Mouse (Mus musculus): ENCODE data around the gene Hoxc12. TPM values are rescaled to one million over a fixed set of nuclear protein-coding genes. Genes with fewer than 3 reads are reported as not detected.

The Hoxc12 gene
- polyA plus RNA-seq, 1 experiment from 2014 or later: not detected

DNA sequence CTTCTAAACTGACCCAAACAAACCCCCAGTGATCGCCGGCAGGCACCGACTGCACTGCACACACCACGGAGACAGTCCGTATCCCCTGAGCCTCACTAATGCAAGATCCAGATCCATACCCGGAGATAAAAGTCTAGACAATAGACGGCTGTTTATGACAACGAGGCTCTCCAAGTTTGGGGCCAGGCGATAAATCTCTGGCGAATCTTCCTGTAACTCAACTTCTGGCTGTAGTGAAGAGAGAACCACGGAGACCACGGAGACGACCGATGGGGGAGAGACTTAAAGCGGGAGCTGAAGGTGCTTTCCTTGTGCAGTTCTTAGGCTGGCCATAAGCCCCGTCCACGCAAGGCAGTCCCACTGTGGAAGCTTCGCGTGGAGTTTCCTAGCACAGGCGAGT, 13.1 kb downstream of the Hoxc12 start:
- H3K36me3 ChIP-seq (ENCODE audit: control insufficient read depth, insufficient read depth): no peaks in the 10 kb centered on the region
- no peak overlapping the region for H3K27ac ChIP-seq (ENCODE audit: low read length)
- H3K4me3 ChIP-seq (replicated peaks; ENCODE audit: low read length): no peak overlapping the region
- H3K4me1 ChIP-seq (replicated peaks; ENCODE audit: control insufficient read depth, insufficient read depth, low read length): no peaks in the 10 kb centered on the region
- no peak overlapping the region for H3K9ac ChIP-seq (replicated peaks; ENCODE audit: low read depth, low read length)
- H3K27me3 ChIP-seq (replicated peaks; ENCODE audit: control insufficient read depth, insufficient read depth, low read length): peaks cover 93% of the 10 kb centered on the region
- 1% methylated on average over 20 of the region's 20 CpGs for WGBS
- no peaks in the 10 kb centered on the region for H3K9me3 ChIP-seq (ENCODE audit: control insufficient read depth, low read length)
- ATAC-seq: no peak
- H3K4me2 ChIP-seq (ENCODE audit: low read length): no peak overlapping the region

DNA sequence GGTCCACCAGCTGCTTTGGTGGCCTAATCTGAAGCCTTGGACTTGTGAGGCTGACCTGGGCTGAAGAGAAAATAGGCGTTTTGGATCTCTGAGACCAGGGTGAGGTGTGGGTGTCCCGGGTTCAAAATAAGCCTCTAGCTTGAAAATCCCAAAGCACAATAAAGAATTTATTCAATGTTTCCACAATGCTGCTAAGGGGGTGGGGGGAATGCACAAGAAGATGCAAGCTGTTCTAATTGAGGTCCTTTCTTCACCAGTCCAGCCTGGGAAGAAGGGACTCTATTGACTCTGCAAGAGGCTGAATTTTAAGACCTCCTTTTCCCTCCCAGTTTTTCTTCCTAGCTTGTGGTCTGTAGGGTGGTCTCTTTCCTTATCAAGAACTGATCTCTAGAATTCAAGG, 14.3 kb downstream of the Hoxc12 start:
- WGBS: 17% methylated on average over 2 of the region's 2 CpGs
- Histone ChIP-seq H3K27me3 (replicated peaks; ENCODE audit: control insufficient read depth, insufficient read depth, low read length) (peaks cover 86% of the 10 kb centered on the region), H3K36me3 (ENCODE audit: control insufficient read depth, insufficient read depth) (no peaks in the 10 kb centered on the region), H3K9ac (replicated peaks; ENCODE audit: low read depth, low read length) (no peak overlapping the region), H3K4me3 (replicated peaks; ENCODE audit: low read length) (no peak overlapping the region), H3K9me3 (ENCODE audit: control insufficient read depth, low read length) (no peaks in the 10 kb centered on the region), H3K4me2 (ENCODE audit: low read length) (no peak overlapping the region), H3K27ac (ENCODE audit: low read length) (no peak overlapping the region), H3K4me1 (replicated peaks; ENCODE audit: control insufficient read depth, insufficient read depth, low read length) (no peaks in the 10 kb centered on the region)
- no peak for ATAC-seq

DNA sequence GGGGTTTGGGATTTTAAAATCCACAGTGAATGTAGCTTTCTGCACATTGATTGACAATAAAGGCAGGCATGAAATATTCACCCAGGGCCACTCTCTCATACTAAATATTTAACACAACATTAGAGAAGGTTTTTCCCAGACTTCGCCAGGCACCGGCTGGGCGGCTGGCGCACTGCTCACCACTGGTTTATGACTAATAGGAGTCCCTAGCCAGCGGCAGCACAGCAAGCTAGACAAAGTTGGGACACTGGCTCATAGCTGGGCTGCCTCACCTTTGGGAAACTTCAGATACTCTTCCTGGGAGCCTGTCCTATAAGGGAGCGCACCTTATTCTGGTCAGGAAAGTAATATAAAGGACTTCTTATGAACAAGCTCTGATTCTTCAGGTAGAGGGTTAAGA, 17.0 kb downstream of the Hoxc12 start:
- Histone ChIP-seq H3K27me3 (replicated peaks; ENCODE audit: control insufficient read depth, insufficient read depth, low read length) (peaks cover 84% of the 10 kb centered on the region), H3K4me1 (replicated peaks; ENCODE audit: control insufficient read depth, insufficient read depth, low read length) (no peaks in the 10 kb centered on the region), H3K4me2 (ENCODE audit: low read length) (no peak overlapping the region), H3K9me3 (ENCODE audit: control insufficient read depth, low read length) (no peaks in the 10 kb centered on the region), H3K9ac (replicated peaks; ENCODE audit: low read depth, low read length) (no peak overlapping the region), H3K36me3 (ENCODE audit: control insufficient read depth, insufficient read depth) (no peaks in the 10 kb centered on the region), H3K4me3 (replicated peaks; ENCODE audit: low read length) (no peak overlapping the region), H3K27ac (ENCODE audit: low read length) (no peak overlapping the region)
- ATAC-seq: no peak
- WGBS: 4% methylated on average over 6 of the region's 6 CpGs

DNA sequence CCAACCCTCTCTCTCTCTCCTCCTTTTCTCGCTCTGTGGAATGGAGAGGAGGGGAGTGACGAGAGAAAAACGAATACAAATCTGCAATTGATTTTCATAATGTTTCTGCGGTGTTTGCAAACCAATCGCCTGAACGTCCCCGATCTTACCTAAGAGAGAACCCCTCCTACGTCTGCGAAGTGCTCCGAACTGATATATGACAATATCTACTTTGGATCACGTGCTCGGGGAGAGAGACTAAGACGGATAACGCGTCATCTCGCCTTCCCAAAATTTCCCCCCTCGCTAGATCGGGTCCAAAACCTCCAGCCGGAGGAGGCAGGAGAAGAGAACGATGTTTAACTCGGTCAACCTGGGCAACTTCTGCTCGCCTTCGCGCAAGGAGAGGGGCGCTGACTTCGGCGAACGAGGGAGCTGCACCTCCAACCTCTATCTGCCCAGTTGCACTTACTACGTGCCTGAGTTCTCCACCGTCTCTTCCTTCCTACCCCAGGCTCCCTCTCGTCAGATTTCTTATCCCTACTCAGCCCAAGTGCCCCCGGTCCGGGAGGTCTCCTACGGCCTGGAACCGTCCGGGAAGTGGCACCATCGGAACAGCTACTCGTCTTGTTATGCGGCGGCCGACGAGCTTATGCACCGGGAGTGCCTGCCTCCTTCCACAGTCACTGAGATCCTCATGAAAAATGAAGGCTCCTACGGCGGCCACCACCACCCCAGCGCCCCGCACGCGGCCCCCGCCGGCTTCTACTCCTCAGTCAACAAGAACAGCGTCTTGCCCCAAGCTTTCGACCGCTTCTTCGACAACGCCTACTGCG, 17.8 kb downstream of the Hoxc12 start, which contains the start of gene Hoxc11:
Gene Hoxc11 (plus strand): TSS at position 236 of the 815 bp plus-strand sequence.
- Histone ChIP-seq H3K9ac (replicated peaks; ENCODE audit: low read depth, low read length) (no peak within 1 kb of the TSS), H3K4me2 (ENCODE audit: low read length) (no peak within 1 kb of the TSS), H3K4me1 (replicated peaks; ENCODE audit: control insufficient read depth, insufficient read depth, low read length) (no peaks in the 10 kb centered on the region), H3K36me3 (ENCODE audit: control insufficient read depth, insufficient read depth) (no peaks in the 10 kb centered on the region), H3K27ac (ENCODE audit: low read length) (no peak within 1 kb of the TSS), H3K4me3 (replicated peaks; ENCODE audit: low read length) (no peak within 1 kb of the TSS), H3K27me3 (replicated peaks; ENCODE audit: control insufficient read depth, insufficient read depth, low read length) (peaks cover 81% of the 10 kb centered on the region), H3K9me3 (ENCODE audit: control insufficient read depth, low read length) (no peaks in the 10 kb centered on the region)
- WGBS: under 1% methylated on average over 57 of the region's 57 CpGs
- ATAC-seq: no peak

DNA sequence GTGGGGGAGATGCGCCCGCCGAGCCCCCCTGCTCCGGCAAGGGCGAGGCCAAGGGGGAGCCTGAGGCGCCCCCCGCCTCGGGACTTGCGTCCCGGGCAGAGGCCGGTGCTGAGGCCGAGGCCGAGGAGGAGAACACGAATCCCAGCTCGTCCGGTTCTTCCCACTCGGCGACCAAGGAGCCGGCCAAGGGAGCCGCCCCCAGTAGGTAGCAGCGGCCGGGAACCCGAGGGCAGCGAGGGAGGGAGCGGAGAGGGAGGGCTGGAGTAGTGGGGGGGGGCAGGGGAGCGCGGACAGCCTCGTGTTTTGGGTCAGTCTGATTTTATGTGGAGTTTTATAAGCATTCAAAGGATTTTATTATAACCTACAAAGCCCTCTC, 18.4 kb downstream of the Hoxc12 start:
- no peaks in the 10 kb centered on the region for H3K4me1 ChIP-seq (replicated peaks; ENCODE audit: control insufficient read depth, insufficient read depth, low read length)
- H3K4me2 ChIP-seq (ENCODE audit: low read length): no peak overlapping the region
- no peak overlapping the region for H3K4me3 ChIP-seq (replicated peaks; ENCODE audit: low read length)
- no peak overlapping the region for H3K27ac ChIP-seq (ENCODE audit: low read length)
- no peaks in the 10 kb centered on the region for H3K36me3 ChIP-seq (ENCODE audit: control insufficient read depth, insufficient read depth)
- WGBS: 0% methylated on average over 28 of the region's 28 CpGs
- no peak for ATAC-seq
- H3K27me3 ChIP-seq (replicated peaks; ENCODE audit: control insufficient read depth, insufficient read depth, low read length): peaks cover 82% of the 10 kb centered on the region
- no peak overlapping the region for H3K9ac ChIP-seq (replicated peaks; ENCODE audit: low read depth, low read length)
- no peaks in the 10 kb centered on the region for H3K9me3 ChIP-seq (ENCODE audit: control insufficient read depth, low read length)

DNA sequence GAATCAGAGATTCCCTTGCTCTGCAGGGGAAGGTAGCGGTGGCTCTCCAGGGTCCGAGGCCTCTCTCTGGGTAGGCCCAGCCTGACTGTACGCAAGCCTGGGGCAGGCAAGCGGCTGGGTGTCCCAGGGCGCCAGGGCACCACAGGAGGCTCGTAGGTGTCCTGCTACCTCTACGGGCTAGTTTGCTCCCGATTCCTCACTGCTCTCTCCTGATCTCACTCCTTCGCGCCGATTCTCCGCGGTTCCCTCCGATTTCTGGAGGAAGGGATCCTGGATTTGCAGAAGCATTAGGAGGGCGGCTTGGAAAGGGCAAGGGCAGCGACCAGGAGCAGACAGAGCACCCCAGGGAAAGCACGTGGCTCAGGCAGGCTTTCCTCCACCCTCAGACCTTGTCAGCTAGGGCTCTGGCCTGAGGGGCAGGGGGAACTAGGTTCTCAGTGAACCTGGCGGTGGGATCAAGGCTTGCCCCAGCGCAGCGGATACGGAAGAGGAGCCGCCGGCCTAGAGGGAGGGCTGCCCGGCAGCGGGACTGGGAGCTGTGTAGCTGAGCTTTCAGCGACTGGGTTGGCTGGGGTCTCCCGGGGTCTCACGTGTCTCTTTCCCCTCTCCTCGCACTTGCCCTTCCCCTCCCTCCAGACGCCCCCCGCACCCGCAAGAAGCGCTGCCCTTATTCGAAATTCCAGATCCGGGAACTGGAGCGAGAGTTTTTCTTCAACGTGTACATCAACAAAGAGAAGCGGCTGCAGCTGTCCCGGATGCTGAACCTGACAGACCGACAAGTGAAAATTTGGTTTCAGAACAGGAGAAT, 19.5 kb downstream of the Hoxc12 start:
- peaks cover 84% of the 10 kb centered on the region for H3K27me3 ChIP-seq (replicated peaks; ENCODE audit: control insufficient read depth, insufficient read depth, low read length)
- H3K27ac ChIP-seq (ENCODE audit: low read length): no peak overlapping the region
- WGBS: under 1% methylated on average over 39 of the region's 40 CpGs
- no peak for ATAC-seq
- no peak overlapping the region for H3K4me3 ChIP-seq (replicated peaks; ENCODE audit: low read length)
- no peaks in the 10 kb centered on the region for H3K9me3 ChIP-seq (ENCODE audit: control insufficient read depth, low read length)
- H3K4me2 ChIP-seq (ENCODE audit: low read length): no peak overlapping the region
- H3K9ac ChIP-seq (replicated peaks; ENCODE audit: low read depth, low read length): no peak overlapping the region
- no peaks in the 10 kb centered on the region for H3K36me3 ChIP-seq (ENCODE audit: control insufficient read depth, insufficient read depth)
- no peaks in the 10 kb centered on the region for H3K4me1 ChIP-seq (replicated peaks; ENCODE audit: control insufficient read depth, insufficient read depth, low read length)

DNA sequence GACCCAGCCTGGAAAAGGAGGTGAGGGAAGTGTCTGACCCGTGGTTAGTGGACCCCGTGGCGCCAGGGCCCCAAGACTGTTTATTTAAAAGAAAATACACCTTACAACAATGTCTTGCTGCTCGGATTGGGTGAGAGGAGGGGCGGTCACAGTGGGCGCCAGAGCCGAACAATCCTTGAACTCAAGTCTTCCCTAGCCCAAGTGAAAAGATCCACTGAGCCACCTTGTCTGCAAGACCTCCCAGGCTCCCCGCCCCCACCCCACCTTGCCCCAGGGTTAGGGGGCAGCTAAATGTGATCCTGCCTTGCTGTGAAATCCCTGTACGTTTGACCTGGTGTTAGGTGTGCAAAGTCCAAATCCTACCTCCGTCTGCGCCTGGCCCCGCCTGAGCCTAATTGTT, 20.3 kb downstream of the Hoxc12 start:
- no peak overlapping the region for H3K4me3 ChIP-seq (replicated peaks; ENCODE audit: low read length)
- H3K36me3 ChIP-seq (ENCODE audit: control insufficient read depth, insufficient read depth): no peaks in the 10 kb centered on the region
- under 1% methylated on average over 12 of the region's 12 CpGs for WGBS
- no peak overlapping the region for H3K27ac ChIP-seq (ENCODE audit: low read length)
- H3K9me3 ChIP-seq (ENCODE audit: control insufficient read depth, low read length): no peaks in the 10 kb centered on the region
- H3K27me3 ChIP-seq (replicated peaks; ENCODE audit: control insufficient read depth, insufficient read depth, low read length): peaks cover 84% of the 10 kb centered on the region
- H3K4me1 ChIP-seq (replicated peaks; ENCODE audit: control insufficient read depth, insufficient read depth, low read length): no peaks in the 10 kb centered on the region
- no peak overlapping the region for H3K4me2 ChIP-seq (ENCODE audit: low read length)
- no peak for ATAC-seq
- H3K9ac ChIP-seq (replicated peaks; ENCODE audit: low read depth, low read length): no peak overlapping the region

DNA sequence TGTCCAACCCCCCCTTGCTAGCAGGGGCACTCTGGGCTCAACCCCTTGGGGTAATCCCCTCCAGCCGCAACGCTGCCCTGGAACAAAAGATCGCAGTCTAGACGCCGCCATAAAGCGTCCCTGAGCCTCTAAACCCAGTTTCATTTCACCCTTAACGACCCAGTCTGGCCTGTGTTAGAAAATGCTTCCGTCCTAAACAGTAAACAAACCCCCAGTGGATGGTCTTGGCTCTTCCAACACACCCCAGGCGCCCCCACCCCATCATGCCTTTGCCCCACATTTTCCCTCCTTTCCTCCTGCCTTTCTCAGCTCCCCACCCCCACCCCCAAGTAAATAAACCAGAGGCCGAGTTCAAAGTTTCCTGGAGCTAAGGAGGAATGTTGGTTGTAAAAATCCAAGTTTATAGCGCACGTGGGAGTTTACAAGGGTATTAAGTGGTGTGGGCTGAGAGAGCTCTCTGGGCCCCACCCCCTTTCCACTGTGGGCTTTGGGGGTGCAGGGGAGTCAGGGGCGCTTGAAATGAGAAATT, 23.2 kb downstream of the Hoxc12 start:
- no peak overlapping the region for H3K4me2 ChIP-seq (ENCODE audit: low read length)

DNA sequence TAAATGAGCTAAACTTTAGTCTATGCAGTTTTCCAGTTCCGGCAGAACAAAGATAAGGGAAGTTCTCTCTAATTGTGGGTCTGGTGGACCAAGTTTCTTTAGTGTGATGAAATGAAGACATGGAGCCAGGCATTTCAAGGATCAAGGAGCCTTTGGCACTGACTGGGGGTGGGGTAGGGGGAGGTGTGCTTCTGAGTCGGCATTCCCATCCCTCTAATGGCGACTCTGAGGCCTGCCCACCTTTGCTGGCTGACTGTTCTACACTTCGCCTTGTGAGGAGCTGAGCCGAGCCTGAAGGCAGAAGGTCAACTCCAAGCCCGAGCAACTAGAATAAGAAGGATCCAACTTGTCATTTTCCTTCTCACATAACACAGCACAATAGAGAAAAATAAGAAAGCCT, 25.2 kb downstream of the Hoxc12 start:
- Histone ChIP-seq H3K4me3 (replicated peaks; ENCODE audit: low read length) (no peak overlapping the region), H3K36me3 (ENCODE audit: control insufficient read depth, insufficient read depth) (no peaks in the 10 kb centered on the region), H3K9me3 (ENCODE audit: control insufficient read depth, low read length) (no peaks in the 10 kb centered on the region), H3K27me3 (replicated peaks; ENCODE audit: control insufficient read depth, insufficient read depth, low read length) (peaks cover 93% of the 10 kb centered on the region), H3K27ac (ENCODE audit: low read length) (no peak overlapping the region), H3K4me2 (ENCODE audit: low read length) (no peak overlapping the region), H3K9ac (replicated peaks; ENCODE audit: low read depth, low read length) (no peak overlapping the region), H3K4me1 (replicated peaks; ENCODE audit: control insufficient read depth, insufficient read depth, low read length) (no peaks in the 10 kb centered on the region; the same call in 1 of the 2 replicates)
- no peak for ATAC-seq
- WGBS: 4% methylated on average over 6 of the region's 6 CpGs

More for the DNA sequence above, 23.2 kb downstream of the Hoxc12 start:
- Histone ChIP-seq H3K36me3 (ENCODE audit: control insufficient read depth, insufficient read depth) (no peaks in the 10 kb centered on the region), H3K4me3 (replicated peaks; ENCODE audit: low read length) (no peak overlapping the region), H3K27me3 (replicated peaks; ENCODE audit: control insufficient read depth, insufficient read depth, low read length) (peaks cover 83% of the 10 kb centered on the region), H3K9me3 (ENCODE audit: control insufficient read depth, low read length) (no peaks in the 10 kb centered on the region), H3K27ac (ENCODE audit: low read length) (no peak overlapping the region), H3K4me1 (replicated peaks; ENCODE audit: control insufficient read depth, insufficient read depth, low read length) (no peaks in the 10 kb centered on the region), H3K9ac (replicated peaks; ENCODE audit: low read depth, low read length) (no peak overlapping the region)
- ATAC-seq: no peak
- under 1% methylated on average over 13 of the region's 13 CpGs for WGBS

All from forebrain, embryonic 16.5 days (tissue).